Mouse (Mus musculus) olfactory bulb, adult 2 months (tissue): ENCODE results near the gene Opalin.

Source experiments
- CTCF ChIP-seq: fragments of 200-500 bp; IDR thresholded peaks from 2 replicates; pipeline ENCODE4 v1.5.1; 2012; ENCODE audit warnings: low read depth, mild to moderate bottlenecking, low read length, moderate library complexity; ENCODE audit not compliant: insufficient read depth
- POLR2A ChIP-seq: fragments of 200-500 bp; IDR thresholded peaks from 2 replicates; pipeline ENCODE4 v1.6.1; 2012; ENCODE audit warnings: mild to moderate bottlenecking, low read depth, low read length, moderate library complexity; ENCODE audit not compliant: insufficient read depth

DNA sequence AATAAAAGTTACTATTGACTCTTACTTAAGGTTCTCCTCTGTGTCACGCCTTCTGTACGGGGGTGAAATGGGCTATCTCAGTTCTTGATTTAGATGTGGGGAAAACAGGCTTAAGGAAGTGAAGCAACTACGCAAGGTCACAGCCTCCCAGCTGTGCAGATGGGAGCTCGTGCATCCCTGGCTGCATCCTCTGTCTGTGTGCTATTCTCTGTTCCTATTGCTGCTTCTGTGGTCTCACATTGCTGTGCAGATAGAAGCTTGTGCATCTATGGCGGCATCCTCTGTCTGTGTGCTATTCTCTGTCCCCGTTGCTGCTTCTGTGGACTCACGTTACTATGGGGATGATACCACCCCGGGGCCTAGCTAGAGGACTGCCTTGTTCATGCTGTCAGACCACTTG lies 50.4 kb downstream of the Opalin start:
- no peak for TF ChIP-seq CTCF
- no peak for TF ChIP-seq POLR2A
